In the genomic region with DNA sequence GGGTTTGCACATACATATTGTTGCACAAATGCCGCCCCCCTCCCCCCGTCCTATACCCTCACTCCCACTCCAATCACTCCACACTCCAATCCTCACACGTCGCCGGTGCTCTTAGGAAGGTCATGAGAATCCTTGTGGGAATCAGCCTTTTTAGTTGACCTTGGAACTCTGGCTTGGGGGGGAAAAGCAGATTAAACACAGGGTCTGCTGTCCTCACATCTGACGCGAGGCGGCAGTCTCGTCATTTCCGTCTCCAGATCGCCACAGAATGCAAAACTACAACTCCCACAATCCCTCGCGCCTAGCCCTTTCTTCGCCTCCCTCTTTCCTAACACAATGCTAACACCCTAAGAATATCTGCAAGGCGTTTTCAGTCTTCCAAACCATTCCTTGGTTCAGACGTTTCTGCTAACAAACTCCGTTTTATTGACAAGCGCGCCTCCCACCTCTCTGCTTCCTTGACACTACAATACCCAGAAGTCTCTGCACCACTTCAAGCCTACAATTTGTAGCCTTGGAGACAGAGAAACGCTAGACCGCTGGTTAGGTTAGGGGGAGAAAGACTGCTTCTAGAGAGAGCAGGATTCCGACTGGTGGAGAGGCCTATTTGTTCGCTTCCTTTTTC, we compare ENCODE assay signal across 8 mouse cellular contexts. TPM values are rescaled to one million over a fixed set of nuclear protein-coding genes. Genes with fewer than 3 reads are reported as not detected.
DNase-seq lines count a peak whose midpoint lies in the region; ATAC-seq and TF ChIP-seq lines count a peak whose summit lies in the region.

No protein-coding gene starts in this region.

- H3K9ac ChIP-seq in forebrain, embryonic 12.5 days: peak overlapping the region; percentile 56; the same call in 1 of the 2 replicates
- peak overlapping the region; percentile 71 for H3K9ac ChIP-seq in liver, postnatal 0 days (replicated peaks)
- peak overlapping the region; percentile 55; the same call in 1 of the 2 replicates for H3K9ac ChIP-seq in neural tube, embryonic 14.5 days (replicated peaks; ENCODE audit: low read depth, low read length)

- no peaks in the 10 kb centered on the region for H3K36me3 ChIP-seq in E14TG2a.4 (ENCODE audit: insufficient read depth, low read length)
- no peaks in the 10 kb centered on the region for H3K36me3 ChIP-seq in forebrain, embryonic 12.5 days (replicated peaks)
- no peaks in the 10 kb centered on the region for H3K36me3 ChIP-seq in liver, postnatal 0 days (replicated peaks; ENCODE audit: insufficient read depth, low read length)
- no peaks in the 10 kb centered on the region for H3K36me3 ChIP-seq in neural tube, embryonic 14.5 days (ENCODE audit: control insufficient read depth, insufficient read depth, low read length)

- peaks cover 61% of the 10 kb centered on the region for H3K4me1 ChIP-seq in E14TG2a.4 (replicated peaks; ENCODE audit: low read depth, low read length)
- H3K4me1 ChIP-seq in forebrain, embryonic 12.5 days: peaks cover 13% of the 10 kb centered on the region
- peaks cover 4% of the 10 kb centered on the region for H3K4me1 ChIP-seq in liver, postnatal 0 days (ENCODE audit: insufficient read depth)
- H3K4me1 ChIP-seq in neural tube, embryonic 14.5 days (ENCODE audit: control insufficient read depth, insufficient read depth, low read length): peaks cover 15% of the 10 kb centered on the region

- H3K27ac ChIP-seq in forebrain, embryonic 12.5 days: peak overlapping the region; percentile 87
- peak overlapping the region; percentile 86 for H3K27ac ChIP-seq in liver, postnatal 0 days (ENCODE audit: low read depth)
- peak overlapping the region; percentile 95 for H3K27ac ChIP-seq in neural tube, embryonic 14.5 days (ENCODE audit: low read depth, low read length)

- TF ChIP-seq CTCF in E14TG2a.4 (conservative IDR thresholded peaks at IDR 0.05; ENCODE audit: low read length): peak; percentile 48
- peak; percentile 71 for TF ChIP-seq CTCF in liver, postnatal 0 days (IDR thresholded peaks at IDR 0.05; ENCODE audit: low read depth)

- intact Hi-C loops in heart, postnatal 10 days (cut with DNase I): loop anchor here (5.0 to 10.0 kb wide), 2 partner anchors 129 to 1269 kb away; partner anchors contain the start of genes Fiz1, Gm20715, Gm44973 and Zfp524

- no peaks in the 10 kb centered on the region for H3K27me3 ChIP-seq in E14TG2a.4 (ENCODE audit: insufficient read depth, low read length)
- no peaks in the 10 kb centered on the region for H3K27me3 ChIP-seq in forebrain, embryonic 12.5 days
- H3K27me3 ChIP-seq in liver, postnatal 0 days (ENCODE audit: insufficient read depth, low read length): no peaks in the 10 kb centered on the region
- H3K27me3 ChIP-seq in neural tube, embryonic 14.5 days (ENCODE audit: control insufficient read depth, insufficient read depth, low read length): no peaks in the 10 kb centered on the region

- peak overlapping the region; percentile 57 for H3K4me2 ChIP-seq in forebrain, embryonic 12.5 days
- peak overlapping the region; percentile 83 for H3K4me2 ChIP-seq in liver, postnatal 0 days (ENCODE audit: low read depth, low read length)
- peak overlapping the region; percentile 58 for H3K4me2 ChIP-seq in neural tube, embryonic 14.5 days (ENCODE audit: low read depth, low read length)

- TF ChIP-seq EP300 in liver, postnatal 0 days (IDR thresholded peaks at IDR 0.05; ENCODE audit: low read depth): no peak

- ATAC-seq in forebrain, embryonic 12.5 days (ENCODE audit: low FRiP score): peak; percentile 69
- ATAC-seq in liver, postnatal 0 days: peak; percentile 65
- ATAC-seq in neural tube, embryonic 14.5 days (ENCODE audit: low read depth): peak; percentile 74

- no peaks in the 10 kb centered on the region for H3K9me3 ChIP-seq in E14TG2a.4 (ENCODE audit: low read length)
- no peaks in the 10 kb centered on the region for H3K9me3 ChIP-seq in forebrain, embryonic 12.5 days
- H3K9me3 ChIP-seq in liver, postnatal 0 days (ENCODE audit: low read length): no peaks in the 10 kb centered on the region
- no peaks in the 10 kb centered on the region for H3K9me3 ChIP-seq in neural tube, embryonic 14.5 days (ENCODE audit: control insufficient read depth, low read length)

- peak; percentile 84 for DNase-seq in c-Kit-positive CD71-positive TER-119-negative erythroid progenitor cells, embryonic 14.5 days (ENCODE audit: low read depth)
- DNase-seq in heart, postnatal 10 days: peak; percentile 86 to 90
- peak; percentile 76 for DNase-seq in large intestine, adult 2 months (ENCODE audit: low read depth, low spot score)
- peak; percentile 85 for DNase-seq in liver, postnatal 0 days
- DNase-seq in testis, postnatal 10 days (ENCODE audit: low spot score): peak; percentile 88

- H3K4me3 ChIP-seq in E14TG2a.4 (replicated peaks; ENCODE audit: low read length): peak overlapping the region; percentile 77
- peak overlapping the region; percentile 51 for H3K4me3 ChIP-seq in forebrain, embryonic 12.5 days (replicated peaks)
- peak overlapping the region; percentile 74 for H3K4me3 ChIP-seq in liver, postnatal 0 days (ENCODE audit: low read depth, low read length)
- peak overlapping the region; percentile 52 for H3K4me3 ChIP-seq in neural tube, embryonic 14.5 days (ENCODE audit: low read depth, low read length)

- WGBS in forebrain, embryonic 12.5 days: 1% methylated on average over 23 of the region's 23 CpGs
- WGBS in large intestine, adult 2 months: under 1% methylated on average over 23 of the region's 23 CpGs
- under 1% methylated on average over 23 of the region's 23 CpGs for WGBS in liver, postnatal 0 days (ENCODE audit: insufficient replicate concordance)
- WGBS in neural tube, embryonic 14.5 days: 1% methylated on average over 23 of the region's 23 CpGs

RNA-seq across cellular contexts. Expression of gene Zfp667, which starts 2.8 kb away (rescaled TPM):
- polyA plus RNA-seq in forebrain, embryonic 12.5 days (2016; fragmentation: Nextera tagmentation; extraction: Ambion mirVana): 14.0 and 15.8 TPM in 2 replicates
- total RNA-seq in heart, postnatal 10 days (2021): 1 to 10 TPM; 2.1 to 2.4 TPM
- polyA plus RNA-seq in large intestine, adult 2 months (2012; rRNA removed): 0.19 and 0.31 TPM in 2 replicates
- polyA plus RNA-seq in liver, postnatal 0 days (2015; fragmentation: Nextera tagmentation; extraction: Ambion mirVana): 1.1 and 1.4 TPM in 2 replicates
- polyA plus RNA-seq in neural tube, embryonic 14.5 days (2014; fragmentation: Nextera tagmentation; extraction: Ambion mirVana): 18.1 and 19.8 TPM in 2 replicates

RNA-seq across cellular contexts. Expression of gene Epp13, which starts 31.1 kb away (rescaled TPM):
- polyA plus RNA-seq in forebrain, embryonic 12.5 days (2016; fragmentation: Nextera tagmentation; extraction: Ambion mirVana): not detected in 2 replicates
- not detected for total RNA-seq in heart, postnatal 10 days (2021)
- 0.31 and 0.45 TPM in 2 replicates for polyA plus RNA-seq in large intestine, adult 2 months (2012; rRNA removed)
- not detected in 2 replicates for polyA plus RNA-seq in liver, postnatal 0 days (2015; fragmentation: Nextera tagmentation; extraction: Ambion mirVana)
- not detected in 2 replicates for polyA plus RNA-seq in neural tube, embryonic 14.5 days (2014; fragmentation: Nextera tagmentation; extraction: Ambion mirVana)

RNA-seq across cellular contexts. Expression of gene Zfp583, which starts 47.5 kb away (rescaled TPM):
- 7.2 and 7.5 TPM in 2 replicates for polyA plus RNA-seq in forebrain, embryonic 12.5 days (2016; fragmentation: Nextera tagmentation; extraction: Ambion mirVana)
- total RNA-seq in heart, postnatal 10 days (2021): 1 to 10 TPM; 1.5 to 1.9 TPM
- polyA plus RNA-seq in large intestine, adult 2 months (2012; rRNA removed): 0.09 and 0.12 TPM in 2 replicates
- polyA plus RNA-seq in liver, postnatal 0 days (2015; fragmentation: Nextera tagmentation; extraction: Ambion mirVana): 0.36 and 0.41 TPM in 2 replicates
- 15.6 and 17.0 TPM in 2 replicates for polyA plus RNA-seq in neural tube, embryonic 14.5 days (2014; fragmentation: Nextera tagmentation; extraction: Ambion mirVana)

RNA-seq across cellular contexts. Expression of gene Gm3854, which starts 60.0 kb away (rescaled TPM):
- 3.8 and 4.1 TPM in 2 replicates for polyA plus RNA-seq in forebrain, embryonic 12.5 days (2016; fragmentation: Nextera tagmentation; extraction: Ambion mirVana)
- total RNA-seq in heart, postnatal 10 days (2021): under 1 TPM; 0.14 to 0.27 TPM
- polyA plus RNA-seq in large intestine, adult 2 months (2012; rRNA removed): 0.07 TPM in 1 of 2 replicates, not detected in the other
- 0.06 TPM in 1 of 2 replicates, not detected in the other for polyA plus RNA-seq in liver, postnatal 0 days (2015; fragmentation: Nextera tagmentation; extraction: Ambion mirVana)
- 7.8 and 9.4 TPM in 2 replicates for polyA plus RNA-seq in neural tube, embryonic 14.5 days (2014; fragmentation: Nextera tagmentation; extraction: Ambion mirVana)

Comparison
In these comparisons a context has a peak if more than half of its experiments do, and no peak if none do; other contexts are left out.
1. Peak in every context shown above with its lines: DNase-seq, ATAC-seq, H3K4me3 ChIP-seq and H3K27ac ChIP-seq.